Mouse (Mus musculus) mammary gland, adult 2 months (tissue): ENCODE results near the gene Rcn3. TPM values are rescaled to one million over a fixed set of nuclear protein-coding genes. Genes with fewer than 3 reads are reported as not detected.

Source experiments
- polyA plus RNA-seq: library from polyadenylated mRNA; depleted of rRNA; stranded (reverse); fragments of >200 nt; gene quantifications from 2 replicates; pipeline ENCODE4 v1.2.3, GENCODE M21; 2012; ENCODE audit warnings: low replicate concordance; rRNA removed

Rcn3 gene
- polyA plus RNA-seq, result 147 and 250 TPM in 2 replicates

DNA sequence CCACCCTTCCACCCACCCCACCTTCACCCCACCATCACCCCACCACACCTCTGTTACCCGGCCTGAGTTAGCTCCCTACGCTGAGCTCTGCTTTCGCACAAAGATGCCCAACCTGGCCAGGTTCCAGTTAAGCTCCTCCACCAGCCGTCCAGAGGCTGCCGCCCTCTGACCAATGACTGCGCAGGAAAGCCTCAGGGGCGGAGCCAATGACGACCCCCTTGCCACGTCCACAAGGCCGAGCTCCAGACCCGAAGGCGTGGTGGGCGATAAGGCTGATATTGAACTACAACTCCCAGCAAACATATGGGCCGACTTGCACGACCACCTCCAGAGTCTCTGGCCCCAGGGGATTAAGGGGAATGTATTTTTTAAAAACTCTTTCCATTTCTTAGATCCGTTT lies at the start of gene Rcn3:
Rcn3 (minus strand) TSS at position 174 of the 400 bp plus-strand sequence.

GRCm38 (mm10) chr7:45135993-45136567 lies 44.1 kb upstream of the Rcn3 start, which contains the start of the genes Gm45713 and Flt3l:
Gm45713 (minus strand) TSS chr7:45136231.
Flt3l (minus strand) TSS chr7:45136432.

DNA sequence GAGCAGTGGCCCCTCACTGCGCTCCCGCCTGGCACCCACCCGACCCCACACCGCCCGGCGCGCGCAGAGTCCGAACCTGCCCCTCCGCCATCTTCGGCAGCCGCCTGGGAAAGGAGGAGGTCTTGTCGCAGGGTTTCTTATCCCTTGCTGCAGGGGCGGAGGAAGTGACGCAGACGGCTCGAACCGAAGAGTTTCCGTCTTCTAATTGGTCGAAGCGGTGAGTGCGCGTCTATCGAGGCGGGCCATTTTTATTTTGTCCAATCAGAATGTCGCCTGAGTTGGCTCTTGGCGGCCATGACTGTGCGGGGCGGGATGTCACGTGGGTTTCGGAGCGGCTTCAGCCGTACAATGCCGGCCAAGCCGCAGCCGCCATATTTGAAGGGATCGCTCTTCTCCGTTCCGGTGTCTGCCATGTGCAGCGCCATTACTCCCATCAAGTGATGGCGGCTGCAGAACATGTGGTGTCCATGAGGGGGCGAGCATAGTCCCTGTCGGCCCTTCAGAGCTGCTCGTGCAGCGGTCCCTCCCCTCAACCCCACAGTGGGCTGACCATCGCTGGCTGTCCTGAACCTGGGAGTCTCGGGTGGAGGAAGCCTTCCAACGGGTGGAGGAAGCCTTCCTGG lies 36.7 kb upstream of the Rcn3 start, which contains the start of gene Rpl13a:
Rpl13a (minus strand) TSS at position 138 of the 623 bp plus-strand sequence.

GRCm38 (mm10) chr7:45124224-45125143 lies 32.5 kb upstream of the Rcn3 start, which contains the start of gene Rps11:
Rps11 (minus strand) TSS chr7:45124439.

GRCm38 (mm10) chr7:45103652-45104180 lies 11.7 kb upstream of the Rcn3 start, which contains the start of gene Fcgrt:
Fcgrt (minus strand) TSS chr7:45103851.

GRCm38 (mm10) chr7:45062239-45062835 lies 29.7 kb downstream of the Rcn3 start, which contains the start of the genes Nosip and Prrg2:
Nosip (plus strand) TSS chr7:45062429.
Prrg2 (minus strand) TSS chr7:45062677.

GRCm38 (mm10) chr7:45052862-45053116 lies 39.2 kb downstream of the Rcn3 start, which contains the start of gene Prr12:
Prr12 (minus strand) TSS chr7:45052881.

Other genes with a start within 250 kb of the Rcn3 start
- gene Akt1s1, start 243.2 kb downstream of the Rcn3 start, polyA plus RNA-seq, result 67.1 and 282 TPM in 2 replicates
- gene Tbc1d17, start 243.1 kb downstream of the Rcn3 start, polyA plus RNA-seq, result 115 and 138 TPM in 2 replicates
- 39.0 and 104 TPM in 2 replicates for gene Pnkp, start 235.1 kb downstream of the Rcn3 start, polyA plus RNA-seq
- gene Ptov1, start 222.4 kb downstream of the Rcn3 start, polyA plus RNA-seq, result 230 and 261 TPM in 2 replicates
- 108 and 237 TPM in 2 replicates for gene Med25, start 199.5 kb downstream of the Rcn3 start, polyA plus RNA-seq
- 65.1 and 103 TPM in 2 replicates for gene Fuz, start 196.1 kb downstream of the Rcn3 start, polyA plus RNA-seq
- 87.8 and 112 TPM in 2 replicates for gene Ap2a1, start 162.7 kb downstream of the Rcn3 start, polyA plus RNA-seq
- gene Tsks, start 149.0 kb downstream of the Rcn3 start, polyA plus RNA-seq, result 0.19 and 0.26 TPM in 2 replicates
- gene Cpt1c, start 117.4 kb downstream of the Rcn3 start, polyA plus RNA-seq, result 34.3 and 34.4 TPM in 2 replicates
- gene Prmt1, start 105.7 kb downstream of the Rcn3 start, polyA plus RNA-seq, result 97.1 and 118 TPM in 2 replicates
- 120 and 136 TPM in 2 replicates for gene Irf3, start 94.6 kb downstream of the Rcn3 start, polyA plus RNA-seq
- gene Bcl2l12, start 93.5 kb downstream of the Rcn3 start, polyA plus RNA-seq, result 38.7 and 59.9 TPM in 2 replicates
- gene Scaf1, start 75.9 kb downstream of the Rcn3 start, polyA plus RNA-seq, result 58.3 and 111 TPM in 2 replicates
- gene Rras, start 74.3 kb downstream of the Rcn3 start, polyA plus RNA-seq, result 201 and 278 TPM in 2 replicates
- gene Prr12, start 39.3 kb downstream of the Rcn3 start, polyA plus RNA-seq, result 7.2 and 19.0 TPM in 2 replicates
- 75.7 and 106 TPM in 2 replicates for gene Nosip, start 29.8 kb downstream of the Rcn3 start, polyA plus RNA-seq
- 74.1 and 134 TPM in 2 replicates for gene Prrg2, start 29.5 kb downstream of the Rcn3 start, polyA plus RNA-seq
- 251 and 271 TPM in 2 replicates for gene Fcgrt, start 11.6 kb upstream of the Rcn3 start, polyA plus RNA-seq
- 167 and 309 TPM in 2 replicates for gene Rps11, start 32.2 kb upstream of the Rcn3 start, polyA plus RNA-seq
- 1,471 and 2,886 TPM in 2 replicates for gene Rpl13a, start 36.5 kb upstream of the Rcn3 start, polyA plus RNA-seq
- 0.93 and 17.5 TPM in 2 replicates for gene Gm45713, start 44.0 kb upstream of the Rcn3 start, polyA plus RNA-seq
- gene Flt3l, start 44.2 kb upstream of the Rcn3 start, polyA plus RNA-seq, result 166 and 183 TPM in 2 replicates
- 54.4 and 57.6 TPM in 2 replicates for gene Pih1d1, start 62.1 kb upstream of the Rcn3 start, polyA plus RNA-seq
- 53.8 and 90.5 TPM in 2 replicates for gene Aldh16a1, start 62.4 kb upstream of the Rcn3 start, polyA plus RNA-seq
- gene Slc17a7, start 71.7 kb upstream of the Rcn3 start, polyA plus RNA-seq, result 0.13 and 0.24 TPM in 2 replicates
- not detected in 2 replicates for gene Gfy, start 87.3 kb upstream of the Rcn3 start, polyA plus RNA-seq
- not detected in 2 replicates for gene Pth2, start 88.8 kb upstream of the Rcn3 start, polyA plus RNA-seq
- 0.20 and 0.22 TPM in 2 replicates for gene Ccdc155, start 112.7 kb upstream of the Rcn3 start, polyA plus RNA-seq
- 23.3 and 27.6 TPM in 2 replicates for gene Dkkl1, start 119.9 kb upstream of the Rcn3 start, polyA plus RNA-seq
- gene Tead2, start 123.5 kb upstream of the Rcn3 start, polyA plus RNA-seq, result 101 and 152 TPM in 2 replicates
- 279 and 619 TPM in 2 replicates for gene Cd37, start 146.9 kb upstream of the Rcn3 start, polyA plus RNA-seq
- gene Slc6a16, start 148.9 kb upstream of the Rcn3 start, polyA plus RNA-seq, result 0.19 TPM in 1 of 2 replicates, not detected in the other
- gene Slc6a21, start 185.3 kb upstream of the Rcn3 start, polyA plus RNA-seq, result 0.32 and 0.49 TPM in 2 replicates
- 30.5 and 38.2 TPM in 2 replicates for gene Trpm4, start 241.6 kb upstream of the Rcn3 start, polyA plus RNA-seq
- 0.06 and 44.9 TPM in 2 replicates for gene Hrc, start 243.1 kb upstream of the Rcn3 start, polyA plus RNA-seq